Mouse (Mus musculus): ENCODE measurements around the gene Vamp5. TPM values are rescaled to one million over a fixed set of nuclear protein-coding genes. Genes with fewer than 3 reads are reported as not detected.

Gene Vamp5
- total and polyA plus RNA-seq, 3 experiments, result 0.50 to 2.5 (median 0.90) TPM

- Histone ChIP-seq H3K9ac (ENCODE audit: insufficient read depth, low read depth) (no peak overlapping the region), H3K4me1 (ENCODE audit: control insufficient read depth in 1 of 2, insufficient read depth in 2 of 2) (peaks cover 0 to 18% of the 10 kb centered on the region in 2 experiments; a peak in 2 of 4 replicates), H3K27ac (ENCODE audit: insufficient read depth, low read depth) (no peak overlapping the region), H3K9me3 (replicated peaks; ENCODE audit: low read length) (peaks cover 2% of the 10 kb centered on the region), H3K79me2 (replicated peaks; ENCODE audit: control insufficient read depth, extremely low read depth, insufficient read depth, poor library complexity, severe bottlenecking) (no peaks in the 10 kb centered on the region), H3K27me3 (replicated peaks) (no peaks in the 10 kb centered on the region), H3K36me3 (replicated peaks in 1 of 2; ENCODE audit: control insufficient read depth in 1 of 2, insufficient read depth in 1 of 2, low read length in 1 of 2) (peaks cover 26 to 82% of the 10 kb centered on the region in 2 experiments), H3K4me3 (replicated peaks in 1 of 3; ENCODE audit: low read depth in 2 of 3, low read length in 2 of 3, poor library complexity in 1 of 3) (no peak overlapping the region), H3K4me2 (ENCODE audit: insufficient read depth, low read depth, poor library complexity, severe bottlenecking) (no peak overlapping the region)
- no peak for TF ChIP-seq SMC3 (IDR thresholded peaks at IDR 0.05; ENCODE audit: low read depth, low read length)
- DNase-seq (ENCODE audit: extremely low read depth), result no peak
- dilution Hi-C loops (cut with MboI; ENCODE audit: extremely low pct_ligation_motif_present, extremely low pct_unique_long_range_greater_than_20kb, low sequenced_read_pairs), result no loop called here
- in situ Hi-C loops (cut with MboI; ENCODE audit: low pct_ligation_motif_present, low pct_unique_long_range_greater_than_20kb, low sequenced_read_pairs), result loop anchor here (25.0 kb wide), 1 partner anchor 417 kb away; no protein-coding TSS in a partner anchor
These were observed 39.5 kb upstream of the Vamp5 start for GRCm38 (mm10) chr6:72419806-72420205.

DNA sequence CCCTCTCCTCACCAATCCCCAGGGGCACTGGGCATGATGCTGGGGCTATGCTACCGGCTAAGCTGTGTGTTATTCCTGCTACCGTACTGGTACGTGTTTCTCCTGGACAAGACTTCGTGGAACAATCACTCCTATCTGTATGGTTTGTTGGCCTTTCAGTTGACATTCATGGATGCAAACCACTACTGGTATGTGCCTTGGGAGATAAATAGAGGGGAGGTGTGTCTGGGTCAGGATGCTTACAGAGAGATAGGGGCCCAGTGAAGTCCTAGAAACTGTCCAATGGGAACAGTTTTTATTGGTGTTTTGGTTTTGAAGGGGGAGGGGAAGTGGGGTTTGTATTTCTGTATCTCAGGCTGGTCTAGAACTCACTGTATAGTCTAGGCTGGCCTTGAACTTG, 38.0 kb upstream of the Vamp5 start:
- no peaks in the 10 kb centered on the region for H3K9me3 ChIP-seq (replicated peaks; ENCODE audit: low read length)
- H3K9ac ChIP-seq (ENCODE audit: insufficient read depth, low read depth), result no peak overlapping the region
- peaks cover 0 to 21% of the 10 kb centered on the region in 2 experiments; a peak in 2 of 4 replicates for H3K4me1 ChIP-seq (ENCODE audit: control insufficient read depth in 1 of 2, insufficient read depth in 2 of 2)
- dilution Hi-C loops (cut with MboI; ENCODE audit: extremely low pct_ligation_motif_present, extremely low pct_unique_long_range_greater_than_20kb, low sequenced_read_pairs) (no loop called here), in situ Hi-C loops (cut with MboI; ENCODE audit: low pct_ligation_motif_present, low pct_unique_long_range_greater_than_20kb, low sequenced_read_pairs) (loop anchor here (25.0 kb wide), 1 partner anchor 419 kb away; no protein-coding TSS in a partner anchor)
- H3K79me2 ChIP-seq (replicated peaks; ENCODE audit: control insufficient read depth, extremely low read depth, insufficient read depth, poor library complexity, severe bottlenecking), result no peaks in the 10 kb centered on the region; the same call in 1 of the 2 replicates
- H3K27me3 ChIP-seq (replicated peaks), result no peaks in the 10 kb centered on the region
- no peak overlapping the region for H3K27ac ChIP-seq (ENCODE audit: insufficient read depth, low read depth)
- H3K4me2 ChIP-seq (ENCODE audit: insufficient read depth, low read depth, poor library complexity, severe bottlenecking), result no peak overlapping the region
- TF ChIP-seq ETS1 (conservative IDR thresholded peaks at IDR 0.05; ENCODE audit: low read depth, low read length), result no peak
- TF ChIP-seq HCFC1 (IDR thresholded peaks at IDR 0.05; ENCODE audit: low read depth, low read length), result no peak
- TF ChIP-seq MEF2A (IDR thresholded peaks at IDR 0.05; ENCODE audit: borderline replicate concordance, low read depth, low read length), result no peak
- TF ChIP-seq TCF12 (IDR thresholded peaks at IDR 0.05; ENCODE audit: low read depth, low read length), result no peak
- no peak for TF ChIP-seq JUN (IDR thresholded peaks at IDR 0.05; ENCODE audit: insufficient read depth, low read depth, low read length)
- TF ChIP-seq NELFE (IDR thresholded peaks at IDR 0.05; ENCODE audit: low read depth, low read length), result no peak
- TF ChIP-seq PAX5 (IDR thresholded peaks at IDR 0.05; ENCODE audit: low read length), result no peak
- no peak for TF ChIP-seq POLR2A (IDR thresholded peaks at IDR 0.05; ENCODE audit: low read depth, low read length)
- no peak overlapping the region for H3K4me3 ChIP-seq (replicated peaks in 1 of 3; ENCODE audit: low read depth in 2 of 3, low read length in 2 of 3, poor library complexity in 1 of 3)
- DNase-seq (ENCODE audit: extremely low read depth), result no peak
- peaks cover 14 to 67% of the 10 kb centered on the region in 2 experiments for H3K36me3 ChIP-seq (replicated peaks in 1 of 2; ENCODE audit: control insufficient read depth in 1 of 2, insufficient read depth in 1 of 2, low read length in 1 of 2)

DNA sequence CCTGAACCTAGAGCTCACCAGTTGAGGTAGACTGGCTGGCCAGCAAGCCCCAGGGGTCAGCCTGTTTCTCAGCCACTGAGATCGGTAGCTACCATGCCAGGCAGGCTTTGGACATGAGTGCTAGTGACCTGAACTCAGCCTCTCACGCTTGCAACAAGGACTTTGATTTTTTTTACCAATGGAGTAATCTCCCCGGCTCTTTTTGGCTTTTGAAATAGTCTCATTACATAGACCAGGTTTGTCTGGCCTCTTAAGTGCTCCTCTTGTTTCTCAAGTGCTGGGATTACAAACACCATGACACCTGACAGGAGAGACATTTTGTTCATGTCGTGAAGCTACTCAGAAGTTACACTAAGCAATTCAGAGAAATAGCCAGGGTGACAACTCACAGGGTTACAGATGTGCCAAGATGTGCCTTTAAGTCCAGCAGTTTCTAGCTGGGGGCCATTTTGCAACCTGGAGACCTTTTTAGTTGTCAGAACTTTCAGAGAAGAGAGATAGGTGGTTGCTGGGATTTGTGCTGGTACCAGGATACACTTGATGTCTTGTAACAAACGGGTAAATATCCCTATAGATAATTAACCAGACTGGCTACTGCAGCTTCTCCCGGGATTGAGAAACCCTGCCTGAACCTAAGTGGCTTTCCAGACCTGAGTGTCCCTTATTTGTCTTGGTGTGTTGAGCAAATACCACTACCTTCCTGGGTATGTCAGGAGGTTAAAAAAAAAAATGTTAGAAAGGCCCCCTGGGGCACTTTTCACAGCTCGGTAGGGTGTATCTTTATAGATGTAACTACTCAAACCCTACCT, 35.9 kb upstream of the Vamp5 start:
- H3K27me3 ChIP-seq (replicated peaks), result no peaks in the 10 kb centered on the region
- no peak for DNase-seq (ENCODE audit: extremely low read depth)
- no peak overlapping the region for H3K4me3 ChIP-seq (replicated peaks in 1 of 3; ENCODE audit: low read depth in 2 of 3, low read length in 2 of 3, poor library complexity in 1 of 3)
- peaks cover 12 to 47% of the 10 kb centered on the region in 2 experiments for H3K36me3 ChIP-seq (replicated peaks in 1 of 2; ENCODE audit: control insufficient read depth in 1 of 2, insufficient read depth in 1 of 2, low read length in 1 of 2)
- dilution Hi-C loops (cut with MboI; ENCODE audit: extremely low pct_ligation_motif_present, extremely low pct_unique_long_range_greater_than_20kb, low sequenced_read_pairs), result no loop called here
- no peak overlapping the region for H3K27ac ChIP-seq (ENCODE audit: insufficient read depth, low read depth)
- no peak for TF ChIP-seq TCF12 (IDR thresholded peaks at IDR 0.05; ENCODE audit: low read depth, low read length)
- TF ChIP-seq ZNF384 (IDR thresholded peaks at IDR 0.05; ENCODE audit: low read depth, low read length), result no peak
- TF ChIP-seq SIN3A (IDR thresholded peaks at IDR 0.05; ENCODE audit: low read length), result no peak
- TF ChIP-seq CTCF (conservative IDR thresholded peaks at IDR 0.05 in 1 of 2, IDR thresholded peaks at IDR 0.05 in 1 of 2; ENCODE audit: low read depth in 2 of 2, low read length in 2 of 2), result no peak
- TF ChIP-seq SMC3 (IDR thresholded peaks at IDR 0.05; ENCODE audit: low read depth, low read length), result no peak
- H3K79me2 ChIP-seq (replicated peaks; ENCODE audit: control insufficient read depth, extremely low read depth, insufficient read depth, poor library complexity, severe bottlenecking), result no peaks in the 10 kb centered on the region; the same call in 1 of the 2 replicates
- peaks cover 0 to 21% of the 10 kb centered on the region in 2 experiments; a peak in 2 of 4 replicates for H3K4me1 ChIP-seq (ENCODE audit: control insufficient read depth in 1 of 2, insufficient read depth in 2 of 2)
- in situ Hi-C loops (cut with MboI; ENCODE audit: low pct_ligation_motif_present, low pct_unique_long_range_greater_than_20kb, low sequenced_read_pairs), result loop anchor here (25.0 kb wide), 1 partner anchor 421 kb away; no protein-coding TSS in a partner anchor
- no peak overlapping the region for H3K4me2 ChIP-seq (ENCODE audit: insufficient read depth, low read depth, poor library complexity, severe bottlenecking)
- no peaks in the 10 kb centered on the region for H3K9me3 ChIP-seq (replicated peaks; ENCODE audit: low read length)
- no peak overlapping the region for H3K9ac ChIP-seq (ENCODE audit: insufficient read depth, low read depth)
